Mouse (Mus musculus): ENCODE results near the gene Osbpl2.

The Osbpl2 gene

GRCm38 (mm10) chr2:180204501-180204900 is 85.4 kb downstream of the Osbpl2 start:
- DNase-seq: no peak

- DNase-seq: no peak
Measured at GRCm38 (mm10) chr2:180205083-180205955, 86.2 kb downstream of the Osbpl2 start.

- no peak for DNase-seq
Measured at GRCm38 (mm10) chr2:180205956-180206280, 86.8 kb downstream of the Osbpl2 start.

GRCm38 (mm10) chr2:180207840-180208239 is 88.7 kb downstream of the Osbpl2 start:
- peak; percentile 50 to 72 for DNase-seq

GRCm38 (mm10) chr2:180208976-180209375 is 89.9 kb downstream of the Osbpl2 start:
- DNase-seq: no peak

GRCm38 (mm10) chr2:180212255-180212654 is 93.1 kb downstream of the Osbpl2 start:
- no peak for DNase-seq
